Mouse (Mus musculus): ENCODE results near the gene Toporsl.

Toporsl gene
- long read RNA-seq, experiment 1, result 0 reads
- long read RNA-seq, experiment 2, result 0 reads

- intact Hi-C loops (cut with DNase I), result no loop called here
Measured at GRCm38 (mm10) chr4:52595927-52596326, at the start of gene Toporsl. Gene Toporsl (plus strand): TSS chr4:52596274.

- intact Hi-C loops (cut with DNase I), result no loop called here
Measured at GRCm38 (mm10) chr4:52557672-52558071, 38.4 kb upstream of the Toporsl start.

GRCm38 (mm10) chr4:52558080-52558479 lies 38.0 kb upstream of the Toporsl start:
- intact Hi-C loops (cut with DNase I), result no loop called here

- intact Hi-C loops (cut with DNase I), result no loop called here
Measured at GRCm38 (mm10) chr4:52563859-52564258, 32.2 kb upstream of the Toporsl start.

- intact Hi-C loops (cut with DNase I), result no loop called here
Measured at GRCm38 (mm10) chr4:52586194-52586734, 9.8 kb upstream of the Toporsl start.

- intact Hi-C loops (cut with DNase I), result no loop called here
Measured at GRCm38 (mm10) chr4:52593821-52594356, 2.2 kb upstream of the Toporsl start.

GRCm38 (mm10) chr4:52594632-52595031 lies 1.4 kb upstream of the Toporsl start:
- intact Hi-C loops (cut with DNase I), result no loop called here

GRCm38 (mm10) chr4:52598180-52598881 lies 2.3 kb downstream of the Toporsl start:
- intact Hi-C loops (cut with DNase I), result no loop called here

GRCm38 (mm10) chr4:52606923-52607322 lies 10.8 kb downstream of the Toporsl start:
- intact Hi-C loops (cut with DNase I), result no loop called here

- intact Hi-C loops (cut with DNase I), result no loop called here
Measured at GRCm38 (mm10) chr4:52634986-52635385, 38.9 kb downstream of the Toporsl start.

GRCm38 (mm10) chr4:52647791-52648190 lies 51.7 kb downstream of the Toporsl start:
- intact Hi-C loops (cut with DNase I), result no loop called here

- intact Hi-C loops (cut with DNase I), result no loop called here
Measured at GRCm38 (mm10) chr4:52659701-52660100, 63.6 kb downstream of the Toporsl start.

- intact Hi-C loops (cut with DNase I), result no loop called here
Measured at GRCm38 (mm10) chr4:52660701-52661117, 64.6 kb downstream of the Toporsl start.

GRCm38 (mm10) chr4:52661311-52661710 lies 65.2 kb downstream of the Toporsl start:
- intact Hi-C loops (cut with DNase I), result no loop called here

Data from adrenal gland (tissue).